Mouse (Mus musculus) forebrain, embryonic 16.5 days (tissue): ENCODE measurements around the gene Vmn1r63. TPM values are rescaled to one million over a fixed set of nuclear protein-coding genes. Genes with fewer than 3 reads are reported as not detected.
"Not testable (repeated sequence)": the region's sequence is repeated elsewhere in the genome, so short reads cannot be mapped to it uniquely, and the experiment has no call there.

Experiments used
- ATAC-seq: fragments of 200-750 bp; cut with Nextera tagmentation; 2 replicates; pipeline ENCODE4 v1.8.0; 2017; ENCODE audit warnings: mild to moderate bottlenecking, moderate library complexity
- H3K27ac ChIP-seq: fragments of 300-500 bp; sonication (generic); 2 replicates; pipeline ENCODE4 v1.5.1; 2014; ENCODE audit warnings: low read length, control low read depth
- H3K27me3 ChIP-seq: fragments of 300-500 bp; sonication (generic); replicated peaks from 2 replicates; pipeline ENCODE4 v1.6.1; 2014; ENCODE audit warnings: low read length; ENCODE audit not compliant: control insufficient read depth, insufficient read depth
- H3K36me3 ChIP-seq: fragments of 300-500 bp; sonication (generic); 2 replicates; pipeline ENCODE4 v1.6.1; 2014; ENCODE audit not compliant: control insufficient read depth, insufficient read depth
- H3K4me1 ChIP-seq: fragments of 300-500 bp; sonication (generic); replicated peaks from 2 replicates; pipeline ENCODE4 v1.6.1; 2014; ENCODE audit warnings: low read length; ENCODE audit not compliant: control insufficient read depth, insufficient read depth
- H3K4me2 ChIP-seq: fragments of 300-500 bp; sonication (generic); 2 replicates; pipeline ENCODE4 v1.6.1; 2014; ENCODE audit warnings: mild to moderate bottlenecking, low read length, control low read depth
- H3K4me3 ChIP-seq: fragments of 300-500 bp; sonication (generic); replicated peaks from 2 replicates; pipeline ENCODE4 v1.5.1; 2014; ENCODE audit warnings: mild to moderate bottlenecking, low read length, control low read depth
- H3K9ac ChIP-seq: fragments of 300-500 bp; sonication (generic); replicated peaks from 2 replicates; pipeline ENCODE4 v1.6.1; 2014; ENCODE audit warnings: low read depth, low read length, control low read depth
- H3K9me3 ChIP-seq: fragments of 300-500 bp; sonication (generic); 2 replicates; pipeline ENCODE4 v1.6.1; 2016; ENCODE audit warnings: low read length; ENCODE audit not compliant: control insufficient read depth
- WGBS: fragments of 180-500 bp; shearing (Covaris S2); extraction: QIAGEN DNeasy Blood & Tissue Kit; methylation state at CpG from one replicate; pipeline ENCODE4 v1.1.7; 2014; 5-methylcytosine and 5-hydroxymethylcytosine counted together
- polyA plus RNA-seq: library from polyadenylated mRNA; unstranded; fragments of >200 nt; fragmentation: Nextera tagmentation; extraction: Ambion mirVana; gene quantifications from 2 replicates; pipeline ENCODE4 v1.2.1, GENCODE M21; 2015

Gene Vmn1r63
- polyA plus RNA-seq, result not detected in 2 replicates

- H3K9ac ChIP-seq, H3K9me3 ChIP-seq, H3K4me2 ChIP-seq, H3K4me1 ChIP-seq, H3K27ac ChIP-seq, ATAC-seq, H3K27me3 ChIP-seq, H3K36me3 ChIP-seq, H3K4me3 ChIP-seq: not testable (repeated sequence)
- WGBS, result no CpG with 5 or more reads among the region's 2 CpGs
These were observed at the start of gene Vmn1r63 for GRCm38 (mm10) chr7:5805345-5805744. Gene Vmn1r63, minus strand, starts transcription at chr7:5805445.

Other genes with a start within 250 kb of the Vmn1r63 start
- not detected in 2 replicates for gene Vmn1r61, start 192.2 kb downstream of the Vmn1r63 start, polyA plus RNA-seq
- not detected in 2 replicates for gene Vmn1r62, start 131.8 kb downstream of the Vmn1r63 start, polyA plus RNA-seq
- not detected in 2 replicates for gene Vmn1r64, start 79.1 kb upstream of the Vmn1r63 start, polyA plus RNA-seq
- not detected in 2 replicates for gene Vmn1r65, start 205.6 kb upstream of the Vmn1r63 start, polyA plus RNA-seq
- not detected in 2 replicates for gene Nlrp4c, start 239.7 kb upstream of the Vmn1r63 start, polyA plus RNA-seq